ENCODE assay signal across 22 mouse cellular contexts in the genomic region with DNA sequence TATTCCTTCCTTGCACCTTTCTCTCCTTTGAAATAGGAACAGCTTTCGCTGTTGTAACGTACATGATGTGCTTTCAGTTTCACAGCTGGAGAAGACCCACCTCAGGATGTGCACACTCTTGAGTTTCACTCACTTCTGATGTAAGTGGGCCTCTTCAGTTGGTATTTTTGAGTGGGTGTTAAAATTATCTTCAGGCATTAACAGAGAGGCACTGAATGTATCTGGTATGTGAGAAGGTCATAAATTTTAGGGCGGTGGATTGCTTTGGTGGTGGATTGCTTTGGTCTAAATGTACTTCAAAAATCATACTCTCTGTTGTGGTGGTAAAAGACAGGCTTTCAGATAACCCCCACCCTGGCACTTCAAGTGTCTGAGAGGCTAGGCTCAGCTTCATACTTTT. TPM values are rescaled to one million over a fixed set of nuclear protein-coding genes. Genes with fewer than 3 reads are reported as not detected.
DNase-seq lines count a peak whose midpoint lies in the region; ATAC-seq and TF ChIP-seq lines count a peak whose summit lies in the region.
"Had no signal": no experiment of that assay in that cellular context is flagged by ENCODE, and none has a peak within 500 bp of the region (broad histone marks: within the 10 kb centered on the region; RNA-seq: fewer than 3 reads in every experiment).

No protein-coding gene starts in this region.

- no peaks in the 10 kb centered on the region for H3K36me3 ChIP-seq in lung, embryonic 16.5 days (ENCODE audit: control insufficient read depth, insufficient read depth, low read length)
- H3K36me3 ChIP-seq in CH12.LX (replicated peaks in 1 of 2; ENCODE audit: control insufficient read depth in 1 of 2, insufficient read depth in 1 of 2, low read length in 1 of 2), result no peaks in the 10 kb centered on the region
- peaks cover 21% of the 10 kb centered on the region for H3K36me3 ChIP-seq in small intestine, adult 2 months (ENCODE audit: control insufficient read depth, insufficient read depth, low read length)
- no peaks in the 10 kb centered on the region for H3K36me3 ChIP-seq in heart, embryonic 11.5 days (ENCODE audit: control insufficient read depth, insufficient read depth, low read length)
- H3K36me3 ChIP-seq: limb, embryonic 13.5 days; liver, embryonic 15.5 days; stomach, embryonic 15.5 days had no signal

- H3K9me3 ChIP-seq in lung, embryonic 16.5 days (ENCODE audit: control insufficient read depth, low read length), result no peaks in the 10 kb centered on the region
- H3K9me3 ChIP-seq in CH12.LX (replicated peaks; ENCODE audit: low read length), result no peaks in the 10 kb centered on the region
- H3K9me3 ChIP-seq in heart, embryonic 11.5 days (replicated peaks; ENCODE audit: control insufficient read depth, low read length), result no peaks in the 10 kb centered on the region
- H3K9me3 ChIP-seq: limb, embryonic 13.5 days; liver, embryonic 15.5 days; megakaryocyte, embryonic 14.5 days; stomach, embryonic 15.5 days had no signal

- no peak for DNase-seq in lung, postnatal 10 days
- peak; percentile 78 for DNase-seq in CD4-positive helper T cell, adult 2 months (ENCODE audit: low read depth, low spot score)
- DNase-seq in CH12.LX (ENCODE audit: extremely low read depth), result no peak
- DNase-seq in urinary bladder, postnatal 4 days (ENCODE audit: low spot score in 2 of 2), result no peak
- no peak for DNase-seq in heart, postnatal 14 days
- DNase-seq: adrenal gland, postnatal 14 days; cerebellum, adult 11-12 months; cerebellum, postnatal 25 days; gastrocnemius, postnatal 14 days; heart, postnatal 36 days; kidney, adult 8-10 months; kidney, postnatal 36 days; layer of hippocampus, adult 9-11 months had no signal

- TF ChIP-seq EP300 in CH12.LX (IDR thresholded peaks at IDR 0.05; ENCODE audit: low read length), result no peak

- no peak for TF ChIP-seq RAD21 in CH12.LX (IDR thresholded peaks at IDR 0.05; ENCODE audit: low read depth, low read length)

- TF ChIP-seq POLR2A in CH12.LX (IDR thresholded peaks at IDR 0.05; ENCODE audit: low read depth, low read length), result no peak
- no peak for TF ChIP-seq POLR2A in small intestine, adult 2 months (IDR thresholded peaks at IDR 0.05; ENCODE audit: low read depth, low read length)

- intact Hi-C loops in heart, postnatal 14 days (cut with DNase I), result no loop called here

- WGBS in lung, embryonic 16.5 days, result 63% methylated on average over 3 of the region's 3 CpGs
- WGBS in small intestine, adult 2 months, result 82% methylated on average over 3 of the region's 3 CpGs
- 89% methylated on average over 3 of the region's 3 CpGs for WGBS in heart, embryonic 11.5 days (ENCODE audit: insufficient replicate concordance)

- in situ Hi-C loops in CH12.LX (cut with MboI; ENCODE audit: low pct_ligation_motif_present, low pct_unique_long_range_greater_than_20kb, low sequenced_read_pairs), result no loop called here

- H3K9ac ChIP-seq in lung, embryonic 16.5 days (ENCODE audit: low read length), result no peak overlapping the region
- peak overlapping the region; percentile 22 for H3K9ac ChIP-seq in CH12.LX (ENCODE audit: insufficient read depth, low read depth)
- H3K9ac ChIP-seq in heart, embryonic 11.5 days (ENCODE audit: low read depth, low read length), result no peak overlapping the region
- H3K9ac ChIP-seq: limb, embryonic 13.5 days; liver, embryonic 15.5 days; stomach, embryonic 15.5 days had no signal

- H3K79me2 ChIP-seq in CH12.LX (replicated peaks; ENCODE audit: control insufficient read depth, extremely low read depth, insufficient read depth, poor library complexity, severe bottlenecking), result no peaks in the 10 kb centered on the region

- H3K4me2 ChIP-seq in lung, embryonic 16.5 days (ENCODE audit: low read depth, low read length), result no peak overlapping the region
- H3K4me2 ChIP-seq in CH12.LX (ENCODE audit: insufficient read depth, low read depth, poor library complexity, severe bottlenecking), result peak overlapping the region; percentile 72
- no peak overlapping the region for H3K4me2 ChIP-seq in heart, embryonic 11.5 days
- H3K4me2 ChIP-seq: limb, embryonic 13.5 days; liver, embryonic 15.5 days; stomach, embryonic 15.5 days had no signal

- peak; percentile 34; the same call in 1 of the 2 replicates for ATAC-seq in lung, embryonic 16.5 days (ENCODE audit: low read depth)
- ATAC-seq in heart, embryonic 11.5 days (replicated peaks; ENCODE audit: insufficient number of reproducible peaks, low FRiP score, low TSS enrichment), result no peak
- ATAC-seq: hindbrain, postnatal 0 days; midbrain, embryonic 16.5 days had no signal

- no peak overlapping the region for H3K27ac ChIP-seq in lung, embryonic 16.5 days (ENCODE audit: low read length)
- H3K27ac ChIP-seq in CH12.LX (ENCODE audit: insufficient read depth, low read depth), result 0 out of 2 replicates have a peak overlapping the region, but pooled peaks have one; percentile 0
- H3K27ac ChIP-seq in small intestine, adult 2 months (ENCODE audit: insufficient read depth, low read depth, low read length), result peak overlapping the region; percentile 7; the same call in 1 of the 2 replicates
- no peak overlapping the region for H3K27ac ChIP-seq in heart, embryonic 11.5 days (ENCODE audit: low read depth, low read length)
- H3K27ac ChIP-seq: hindbrain, postnatal 0 days; limb, embryonic 13.5 days; liver, embryonic 15.5 days; stomach, embryonic 15.5 days had no signal

- no peaks in the 10 kb centered on the region for H3K27me3 ChIP-seq in lung, embryonic 16.5 days (ENCODE audit: control insufficient read depth, insufficient read depth, low read depth, low read length)
- no peaks in the 10 kb centered on the region for H3K27me3 ChIP-seq in CH12.LX (replicated peaks)
- no peaks in the 10 kb centered on the region for H3K27me3 ChIP-seq in small intestine, adult 2 months (ENCODE audit: control insufficient read depth, insufficient read depth, low read length)
- no peaks in the 10 kb centered on the region for H3K27me3 ChIP-seq in heart, embryonic 11.5 days (ENCODE audit: control insufficient read depth, insufficient read depth, low read length)
- H3K27me3 ChIP-seq: limb, embryonic 13.5 days; liver, embryonic 15.5 days; megakaryocyte, embryonic 14.5 days; stomach, embryonic 15.5 days had no signal

- no peak overlapping the region for H3K4me3 ChIP-seq in lung, embryonic 16.5 days (ENCODE audit: low read length)
- no peak overlapping the region for H3K4me3 ChIP-seq in CH12.LX (replicated peaks in 1 of 3; ENCODE audit: low read depth in 2 of 3, low read length in 2 of 3, poor library complexity in 1 of 3)
- H3K4me3 ChIP-seq in small intestine, adult 2 months (ENCODE audit: low read depth, low read length), result no peak overlapping the region
- no peak overlapping the region for H3K4me3 ChIP-seq in heart, embryonic 11.5 days (ENCODE audit: low read depth, low read length)
- H3K4me3 ChIP-seq: limb, embryonic 13.5 days; liver, embryonic 15.5 days; megakaryocyte, embryonic 14.5 days; stomach, embryonic 15.5 days had no signal

- H3K4me1 ChIP-seq in lung, embryonic 16.5 days (replicated peaks; ENCODE audit: control insufficient read depth, insufficient read depth, low read length), result peaks cover 2% of the 10 kb centered on the region; the same call in 1 of the 2 replicates
- H3K4me1 ChIP-seq in CH12.LX (ENCODE audit: control insufficient read depth in 1 of 2, insufficient read depth in 2 of 2), result peaks cover 9 to 31% of the 10 kb centered on the region in 2 experiments; a peak in 3 of 4 replicates
- peaks cover 18% of the 10 kb centered on the region for H3K4me1 ChIP-seq in small intestine, adult 2 months (ENCODE audit: control insufficient read depth, insufficient read depth, insufficient read length, low read length)
- no peaks in the 10 kb centered on the region for H3K4me1 ChIP-seq in heart, embryonic 11.5 days (ENCODE audit: control insufficient read depth, insufficient read depth, low read length)
- H3K4me1 ChIP-seq: limb, embryonic 13.5 days; liver, embryonic 15.5 days; stomach, embryonic 15.5 days had no signal

- dilution Hi-C loops in CH12.LX (cut with MboI; ENCODE audit: extremely low pct_ligation_motif_present, extremely low pct_unique_long_range_greater_than_20kb, low sequenced_read_pairs), result no loop called here

- TF ChIP-seq CTCF in CH12.LX (conservative IDR thresholded peaks at IDR 0.05 in 1 of 2, IDR thresholded peaks at IDR 0.05 in 1 of 2; ENCODE audit: low read depth in 2 of 2, low read length in 2 of 2), result no peak
- no peak for TF ChIP-seq CTCF in small intestine, adult 2 months (IDR thresholded peaks at IDR 0.05; ENCODE audit: extremely low read depth, insufficient read length, insufficient replicate concordance, low read depth, low read length)

TF ChIP-seq in CH12.LX, 34 proteins besides CTCF, POLR2A, EP300 and RAD21:
- no peak for TF ChIP-seq PAX5 (IDR thresholded peaks at IDR 0.05; ENCODE audit: low read length)
- no peak for TF ChIP-seq MYC (IDR thresholded peaks at IDR 0.05; ENCODE audit: low read depth, low read length)
- TF ChIP-seq ELF1 (IDR thresholded peaks at IDR 0.05; ENCODE audit: low read depth, low read length), result no peak
- TF ChIP-seq CHD1 (IDR thresholded peaks at IDR 0.05; ENCODE audit: low read depth, low read length), result no peak
- no peak for TF ChIP-seq GABPA (IDR thresholded peaks at IDR 0.05; ENCODE audit: insufficient replicate concordance, low read depth, low read length)
- TF ChIP-seq CHD2 (IDR thresholded peaks at IDR 0.05; ENCODE audit: low read length), result no peak

RNA-seq across cellular contexts. Expression of gene Dpp4, which starts 17.2 kb away (rescaled TPM):
- 32.4 and 38.1 TPM in 2 replicates for polyA plus RNA-seq in lung, embryonic 16.5 days (2015; fragmentation: Nextera tagmentation; extraction: Ambion mirVana)
- total RNA-seq in CH12.LX (2012; rRNA removed) (2.4 and 3.6 TPM in 2 replicates), CH12.LX (2014; rRNA removed) (0.04 and 0.08 TPM in 2 replicates)
- 0.29 and 0.61 TPM in 2 replicates for polyA plus RNA-seq in CH12.LX (2012; ENCODE audit: insufficient read length, low read depth)
- 12.8 and 77.5 TPM in 2 replicates for polyA plus RNA-seq in small intestine, adult 2 months (2012; rRNA removed)
- 12.3 and 13.6 TPM in 2 replicates for polyA plus RNA-seq in heart, embryonic 11.5 days (2014; fragmentation: Nextera tagmentation; extraction: Ambion mirVana)
- 1 to 10 TPM; 7.2 to 8.2 TPM for total RNA-seq in heart, postnatal 14 days (2021)

Comparison
In these comparisons a context has a peak if more than half of its experiments do, and no peak if none do; other contexts are left out.
1. H3K27ac ChIP-seq: peak in CH12.LX (single experiment) and small intestine, adult 2 months (single experiment); none in lung, embryonic 16.5 days (single experiment) and heart, embryonic 11.5 days (single experiment).